Mouse (Mus musculus): ENCODE results near the gene Hmox1. TPM values are rescaled to one million over a fixed set of nuclear protein-coding genes. Genes with fewer than 3 reads are reported as not detected.
A peak's percentile ranks its signal among the peaks of the same experiment; 100 is the strongest.

The Hmox1 gene
- total and polyA plus RNA-seq, 2 experiments from 2014 or later: 13.6 to 22.9 TPM

GRCm38 (mm10) chr8:75127406-75127805 lies 34.0 kb downstream of the Hmox1 start:
- H3K4me3 ChIP-seq (ENCODE audit: low read depth, low read length): no peak overlapping the region
- no peak overlapping the region for H3K4me2 ChIP-seq (ENCODE audit: low read depth, low read length)
- no peaks in the 10 kb centered on the region for H3K9me3 ChIP-seq (replicated peaks; ENCODE audit: control insufficient read depth, low read length)
- no peak for TF ChIP-seq CTCF (IDR thresholded peaks at IDR 0.05; ENCODE audit: low read depth)
- TF ChIP-seq EP300 (IDR thresholded peaks at IDR 0.05; ENCODE audit: low read depth): no peak
- H3K36me3 ChIP-seq (replicated peaks; ENCODE audit: control insufficient read depth, insufficient read depth, low read length): peaks cover 59% of the 10 kb centered on the region
- WGBS: 90% methylated on average over 1 of the region's 1 CpGs
- no peaks in the 10 kb centered on the region for H3K27me3 ChIP-seq (ENCODE audit: control insufficient read depth, insufficient read depth, low read length)
- no peak overlapping the region for H3K27ac ChIP-seq (ENCODE audit: low read depth)
- ATAC-seq (ENCODE audit: insufficient read depth, low read depth): no peak
- H3K4me1 ChIP-seq (ENCODE audit: control insufficient read depth, insufficient read depth): no peaks in the 10 kb centered on the region
- no peak for DNase-seq (ENCODE audit: low spot score)
- H3K9ac ChIP-seq (replicated peaks; ENCODE audit: low read depth, low read length): no peak overlapping the region

- DNase-seq (ENCODE audit: low spot score) (peak; percentile 56), ATAC-seq (ENCODE audit: insufficient read depth, low read depth) (0 out of 2 replicates have a peak, but pooled peaks have one; percentile 30)
- TF ChIP-seq EP300 (IDR thresholded peaks at IDR 0.05; ENCODE audit: low read depth) (no peak), CTCF (IDR thresholded peaks at IDR 0.05; ENCODE audit: low read depth) (peak; percentile 86)
- no peak overlapping the region for H3K4me2 ChIP-seq (ENCODE audit: low read depth, low read length)
- H3K9me3 ChIP-seq (replicated peaks; ENCODE audit: control insufficient read depth, low read length): no peaks in the 10 kb centered on the region
- no peaks in the 10 kb centered on the region for H3K27me3 ChIP-seq (ENCODE audit: control insufficient read depth, insufficient read depth, low read length)
- no peak overlapping the region for H3K4me3 ChIP-seq (ENCODE audit: low read depth, low read length)
- WGBS: 12% methylated on average over 3 of the region's 3 CpGs
- peaks cover 16% of the 10 kb centered on the region for H3K36me3 ChIP-seq (replicated peaks; ENCODE audit: control insufficient read depth, insufficient read depth, low read length)
- no peak overlapping the region for H3K9ac ChIP-seq (replicated peaks; ENCODE audit: low read depth, low read length)
- no peak overlapping the region for H3K27ac ChIP-seq (ENCODE audit: low read depth)
- peaks cover 18% of the 10 kb centered on the region for H3K4me1 ChIP-seq (ENCODE audit: control insufficient read depth, insufficient read depth)
Measured at GRCm38 (mm10) chr8:75132485-75132884, 39.1 kb downstream of the Hmox1 start.

- 93% methylated on average over 2 of the region's 2 CpGs for WGBS
- Histone ChIP-seq H3K9ac (replicated peaks; ENCODE audit: low read depth, low read length) (no peak overlapping the region), H3K4me3 (ENCODE audit: low read depth, low read length) (no peak overlapping the region), H3K4me1 (ENCODE audit: control insufficient read depth, insufficient read depth) (peaks cover 18% of the 10 kb centered on the region), H3K27ac (ENCODE audit: low read depth) (no peak overlapping the region), H3K4me2 (ENCODE audit: low read depth, low read length) (no peak overlapping the region), H3K9me3 (replicated peaks; ENCODE audit: control insufficient read depth, low read length) (no peaks in the 10 kb centered on the region), H3K36me3 (replicated peaks; ENCODE audit: control insufficient read depth, insufficient read depth, low read length) (peaks cover 9% of the 10 kb centered on the region), H3K27me3 (ENCODE audit: control insufficient read depth, insufficient read depth, low read length) (no peaks in the 10 kb centered on the region)
- TF ChIP-seq CTCF (IDR thresholded peaks at IDR 0.05; ENCODE audit: low read depth) (no peak), EP300 (IDR thresholded peaks at IDR 0.05; ENCODE audit: low read depth) (no peak)
- ATAC-seq (ENCODE audit: insufficient read depth, low read depth) (no peak), DNase-seq (ENCODE audit: low spot score) (no peak)
Measured at GRCm38 (mm10) chr8:75133399-75133798, 40.0 kb downstream of the Hmox1 start.

GRCm38 (mm10) chr8:75134603-75135391 lies 41.4 kb downstream of the Hmox1 start:
- H3K4me3 ChIP-seq (ENCODE audit: low read depth, low read length): no peak overlapping the region
- no peaks in the 10 kb centered on the region for H3K27me3 ChIP-seq (ENCODE audit: control insufficient read depth, insufficient read depth, low read length)
- peak overlapping the region; percentile 20 for H3K27ac ChIP-seq (ENCODE audit: low read depth)
- ATAC-seq (ENCODE audit: insufficient read depth, low read depth): peak; percentile 78
- H3K4me1 ChIP-seq (ENCODE audit: control insufficient read depth, insufficient read depth): peaks cover 18% of the 10 kb centered on the region
- peak; percentile 50 for DNase-seq (ENCODE audit: low spot score)
- TF ChIP-seq CTCF (IDR thresholded peaks at IDR 0.05; ENCODE audit: low read depth) (no peak), EP300 (IDR thresholded peaks at IDR 0.05; ENCODE audit: low read depth) (no peak)
- no peak overlapping the region for H3K9ac ChIP-seq (replicated peaks; ENCODE audit: low read depth, low read length)
- no peaks in the 10 kb centered on the region for H3K9me3 ChIP-seq (replicated peaks; ENCODE audit: control insufficient read depth, low read length)
- H3K4me2 ChIP-seq (ENCODE audit: low read depth, low read length): no peak overlapping the region
- no peaks in the 10 kb centered on the region for H3K36me3 ChIP-seq (replicated peaks; ENCODE audit: control insufficient read depth, insufficient read depth, low read length)
- WGBS: 0% methylated on average over 2 of the region's 2 CpGs

- no peak overlapping the region for H3K4me2 ChIP-seq (ENCODE audit: low read depth, low read length)
- H3K4me3 ChIP-seq (ENCODE audit: low read depth, low read length): no peak overlapping the region
- no peaks in the 10 kb centered on the region for H3K9me3 ChIP-seq (replicated peaks; ENCODE audit: control insufficient read depth, low read length)
- WGBS: 7% methylated on average over 1 of the region's 1 CpGs
- H3K36me3 ChIP-seq (replicated peaks; ENCODE audit: control insufficient read depth, insufficient read depth, low read length): no peaks in the 10 kb centered on the region
- peaks cover 18% of the 10 kb centered on the region for H3K4me1 ChIP-seq (ENCODE audit: control insufficient read depth, insufficient read depth)
- ATAC-seq (ENCODE audit: insufficient read depth, low read depth): no peak
- no peak overlapping the region for H3K27ac ChIP-seq (ENCODE audit: low read depth)
- H3K27me3 ChIP-seq (ENCODE audit: control insufficient read depth, insufficient read depth, low read length): no peaks in the 10 kb centered on the region
- TF ChIP-seq EP300 (IDR thresholded peaks at IDR 0.05; ENCODE audit: low read depth): no peak
- TF ChIP-seq CTCF (IDR thresholded peaks at IDR 0.05; ENCODE audit: low read depth): no peak
- no peak for DNase-seq (ENCODE audit: low spot score)
- H3K9ac ChIP-seq (replicated peaks; ENCODE audit: low read depth, low read length): no peak overlapping the region
Measured at GRCm38 (mm10) chr8:75135756-75136155, 42.3 kb downstream of the Hmox1 start.
